Mouse (Mus musculus): ENCODE results near the gene Galt. TPM values are rescaled to one million over a fixed set of nuclear protein-coding genes. Genes with fewer than 3 reads are reported as not detected.

The Galt gene
- polyA plus RNA-seq, 1 experiment from 2014 or later, result 40.4 TPM

- Histone ChIP-seq H3K4me3 (no peak overlapping the region), H3K27me3 (no peaks in the 10 kb centered on the region), H3K27ac (no peak overlapping the region), H3K9me3 (peaks cover 13% of the 10 kb centered on the region), H3K4me2 (replicated peaks) (no peak overlapping the region), H3K9ac (no peak overlapping the region), H3K36me3 (no peaks in the 10 kb centered on the region), H3K4me1 (peaks cover 5% of the 10 kb centered on the region)
- 61% methylated on average over 1 of the region's 1 CpGs for WGBS
- no peak for ATAC-seq (ENCODE audit: insufficient number of reproducible peaks, insufficient read depth, low FRiP score, low TSS enrichment)
These were observed 10.0 kb upstream of the Galt start for GRCm38 (mm10) chr4:41745021-41745420.

DNA sequence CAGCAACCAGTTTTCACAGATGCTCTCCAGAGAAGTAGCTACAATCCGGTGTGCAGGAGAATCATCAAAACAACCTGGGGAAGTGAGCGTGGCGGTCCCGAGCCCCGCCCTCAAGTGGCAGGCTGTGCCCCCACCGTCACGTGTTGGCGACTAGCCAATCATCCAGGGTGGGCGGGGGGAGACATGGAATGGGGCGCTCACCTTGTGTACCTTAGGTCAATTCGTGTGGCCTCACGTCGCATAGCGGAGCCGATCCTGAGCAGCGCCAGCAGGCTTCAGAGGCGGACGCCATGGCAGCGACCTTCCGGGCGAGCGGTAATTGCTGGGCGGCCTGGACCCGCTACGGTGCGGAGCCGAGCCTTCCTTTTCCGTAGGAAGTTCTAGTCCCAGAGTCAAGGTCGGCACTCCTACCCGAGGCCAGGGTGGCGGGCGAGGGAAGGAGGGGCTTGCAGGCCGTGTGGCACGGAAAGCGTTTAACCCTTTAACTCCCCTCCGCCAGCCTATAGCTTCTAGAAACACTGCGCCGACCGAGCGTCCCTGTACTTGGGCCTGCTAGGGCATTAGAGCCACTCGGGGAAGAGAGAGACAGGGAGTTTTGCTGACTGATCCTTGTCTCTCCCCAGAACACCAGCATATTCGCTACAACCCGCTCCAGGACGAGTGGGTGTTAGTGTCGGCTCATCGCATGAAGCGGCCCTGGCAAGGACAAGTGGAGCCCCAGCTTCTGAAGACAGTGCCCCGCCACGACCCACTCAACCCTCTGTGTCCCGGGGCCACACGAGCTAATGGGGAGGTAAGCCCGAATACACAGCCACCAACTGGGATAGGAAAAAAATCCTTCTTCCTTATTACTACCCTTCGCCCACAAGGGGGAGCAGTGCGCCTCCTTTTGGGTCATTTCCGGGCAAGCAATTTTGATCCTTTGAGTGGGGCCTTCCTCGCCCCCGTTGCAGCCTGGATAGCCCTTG lies 594 bp downstream of the Galt start, which contains the start of gene Sigmar1:
Gene Sigmar1, minus strand, starts transcription at position 820 of the 968 bp plus-strand sequence.
- H3K36me3 ChIP-seq, result peaks cover 8% of the 10 kb centered on the region; the same call in 1 of the 2 replicates
- WGBS, result 0% methylated on average over 55 of the region's 57 CpGs
- peak; percentile 37 for ATAC-seq (ENCODE audit: insufficient number of reproducible peaks, insufficient read depth, low FRiP score, low TSS enrichment)

DNA sequence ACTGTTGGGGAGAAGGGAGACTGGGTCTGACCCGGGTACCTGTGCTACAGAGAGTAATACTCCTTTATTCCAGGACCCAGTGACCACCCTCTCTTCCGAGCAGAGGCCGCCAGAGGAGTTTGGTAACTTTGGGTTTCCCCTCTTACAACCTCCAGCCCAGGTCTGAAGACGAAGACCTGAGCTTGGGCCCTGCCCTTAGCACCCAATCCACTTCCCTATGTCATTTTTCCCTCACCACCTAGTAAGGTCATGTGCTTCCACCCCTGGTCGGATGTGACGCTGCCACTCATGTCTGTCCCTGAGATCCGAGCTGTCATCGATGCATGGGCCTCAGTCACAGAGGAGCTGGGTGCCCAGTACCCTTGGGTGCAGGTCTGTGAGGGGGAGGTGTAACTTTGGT lies 1.4 kb downstream of the Galt start:
- Histone ChIP-seq H3K4me3 (peak overlapping the region; percentile 63), H3K9me3 (no peaks in the 10 kb centered on the region), H3K27ac (no peak overlapping the region), H3K36me3 (peaks cover 8% of the 10 kb centered on the region; the same call in 1 of the 2 replicates), H3K9ac (peak overlapping the region; percentile 24), H3K4me1 (peaks cover 23% of the 10 kb centered on the region), H3K4me2 (replicated peaks) (peak overlapping the region; percentile 78), H3K27me3 (no peaks in the 10 kb centered on the region)
- 74% methylated on average over 8 of the region's 8 CpGs for WGBS
- no peak for ATAC-seq (ENCODE audit: insufficient number of reproducible peaks, insufficient read depth, low FRiP score, low TSS enrichment)

More for the DNA sequence above, 594 bp downstream of the Galt start, which contains the start of gene Sigmar1:
- H3K27ac ChIP-seq, result peak within 1 kb of the TSS; percentile 81
- H3K9ac ChIP-seq, result peak within 1 kb of the TSS; percentile 73
- H3K4me2 ChIP-seq (replicated peaks), result peak within 1 kb of the TSS; percentile 78
- H3K9me3 ChIP-seq, result no peaks in the 10 kb centered on the region
- peaks cover 14% of the 10 kb centered on the region for H3K4me1 ChIP-seq
- peak within 1 kb of the TSS; percentile 63 for H3K4me3 ChIP-seq
- H3K27me3 ChIP-seq, result no peaks in the 10 kb centered on the region

- Histone ChIP-seq H3K27ac (no peak overlapping the region), H3K36me3 (peaks cover 8% of the 10 kb centered on the region; the same call in 1 of the 2 replicates), H3K4me1 (peaks cover 31% of the 10 kb centered on the region), H3K9me3 (no peaks in the 10 kb centered on the region), H3K27me3 (no peaks in the 10 kb centered on the region), H3K4me2 (replicated peaks) (no peak overlapping the region), H3K4me3 (no peak overlapping the region), H3K9ac (no peak overlapping the region)
- 93% methylated on average over 13 of the region's 13 CpGs for WGBS
- no peak for ATAC-seq (ENCODE audit: insufficient number of reproducible peaks, insufficient read depth, low FRiP score, low TSS enrichment)
These were observed 2.3 kb downstream of the Galt start for GRCm38 (mm10) chr4:41757321-41757720.

DNA sequence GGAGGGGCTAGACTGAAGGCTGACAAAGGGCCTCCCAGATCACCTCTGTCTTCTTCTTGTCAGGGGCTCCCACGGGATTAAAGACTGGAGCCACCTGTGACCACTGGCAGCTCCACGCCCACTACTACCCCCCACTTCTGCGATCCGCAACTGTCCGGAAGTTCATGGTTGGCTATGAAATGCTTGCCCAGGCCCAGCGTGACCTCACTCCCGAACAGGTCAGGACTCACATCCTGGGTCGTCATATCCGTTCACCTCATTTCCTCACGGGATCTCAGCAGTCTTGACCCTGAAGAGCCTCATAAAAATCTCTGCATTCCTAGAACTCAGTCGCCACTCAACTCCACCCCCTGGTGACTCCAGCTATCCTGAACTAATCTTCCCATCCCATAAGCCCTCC lies 3.0 kb downstream of the Galt start:
- Histone ChIP-seq H3K4me1 (peaks cover 37% of the 10 kb centered on the region), H3K36me3 (peaks cover 8% of the 10 kb centered on the region; the same call in 1 of the 2 replicates), H3K9ac (no peak overlapping the region), H3K4me3 (no peak overlapping the region), H3K27me3 (no peaks in the 10 kb centered on the region), H3K27ac (no peak overlapping the region), H3K9me3 (no peaks in the 10 kb centered on the region), H3K4me2 (replicated peaks) (no peak overlapping the region)
- no peak for ATAC-seq (ENCODE audit: insufficient number of reproducible peaks, insufficient read depth, low FRiP score, low TSS enrichment)
- 84% methylated on average over 11 of the region's 11 CpGs for WGBS

- Histone ChIP-seq H3K4me2 (replicated peaks) (no peak overlapping the region), H3K4me3 (no peak overlapping the region), H3K4me1 (peaks cover 37% of the 10 kb centered on the region), H3K27ac (no peak overlapping the region), H3K27me3 (no peaks in the 10 kb centered on the region), H3K9me3 (no peaks in the 10 kb centered on the region), H3K9ac (no peak overlapping the region), H3K36me3 (peaks cover 8% of the 10 kb centered on the region; the same call in 1 of the 2 replicates)
- WGBS, result 90% methylated on average over 4 of the region's 4 CpGs
- no peak for ATAC-seq (ENCODE audit: insufficient number of reproducible peaks, insufficient read depth, low FRiP score, low TSS enrichment)
These were observed 3.7 kb downstream of the Galt start for GRCm38 (mm10) chr4:41758701-41759100.

DNA sequence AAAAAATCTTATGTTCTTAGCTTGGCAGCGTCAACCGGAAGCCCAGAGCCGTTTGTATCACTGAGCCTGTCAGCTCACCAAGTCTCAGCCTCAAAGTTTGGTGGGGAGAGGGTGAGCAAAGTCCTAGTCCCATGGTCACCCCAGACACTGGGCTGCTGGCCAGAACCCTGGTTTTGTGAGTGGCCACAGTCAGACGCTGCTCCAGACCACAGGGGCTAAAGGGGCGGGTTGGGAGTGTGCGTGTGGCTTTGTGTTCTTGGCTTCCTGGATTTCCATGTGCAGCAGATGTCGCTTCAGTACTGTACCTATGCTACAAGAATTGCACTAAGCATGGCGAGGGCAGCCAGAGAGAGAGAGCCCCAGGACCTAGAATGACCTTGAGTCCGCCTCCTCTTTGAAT lies 4.2 kb downstream of the Galt start:
- Histone ChIP-seq H3K9me3 (no peaks in the 10 kb centered on the region), H3K4me3 (no peak overlapping the region), H3K4me1 (peaks cover 37% of the 10 kb centered on the region), H3K9ac (no peak overlapping the region), H3K36me3 (peaks cover 8% of the 10 kb centered on the region; the same call in 1 of the 2 replicates), H3K27me3 (no peaks in the 10 kb centered on the region), H3K27ac (0 out of 2 replicates have a peak overlapping the region, but pooled peaks have one; percentile 98), H3K4me2 (replicated peaks) (no peak overlapping the region)
- WGBS, result 85% methylated on average over 9 of the region's 9 CpGs
- ATAC-seq (ENCODE audit: insufficient number of reproducible peaks, insufficient read depth, low FRiP score, low TSS enrichment), result no peak

GRCm38 (mm10) chr4:41759656-41760287 lies 4.7 kb downstream of the Galt start:
- WGBS, result 28% methylated on average over 6 of the region's 6 CpGs
- Histone ChIP-seq H3K9me3 (no peaks in the 10 kb centered on the region), H3K27ac (peak overlapping the region; percentile 98), H3K4me1 (peaks cover 34% of the 10 kb centered on the region), H3K27me3 (no peaks in the 10 kb centered on the region), H3K4me3 (peak overlapping the region; percentile 60), H3K9ac (peak overlapping the region; percentile 68), H3K36me3 (peaks cover 8% of the 10 kb centered on the region; the same call in 1 of the 2 replicates), H3K4me2 (replicated peaks) (peak overlapping the region; percentile 85)
- ATAC-seq (ENCODE audit: insufficient number of reproducible peaks, insufficient read depth, low FRiP score, low TSS enrichment), result no peak

GRCm38 (mm10) chr4:41760288-41760721 lies 5.3 kb downstream of the Galt start:
- H3K9ac ChIP-seq, result peak overlapping the region; percentile 68
- H3K4me2 ChIP-seq (replicated peaks), result peak overlapping the region; percentile 85
- peak overlapping the region; percentile 60 for H3K4me3 ChIP-seq
- H3K27ac ChIP-seq, result peak overlapping the region; percentile 98
- no peaks in the 10 kb centered on the region for H3K9me3 ChIP-seq
- ATAC-seq (ENCODE audit: insufficient number of reproducible peaks, insufficient read depth, low FRiP score, low TSS enrichment), result peak; percentile 87
- H3K4me1 ChIP-seq, result peaks cover 32% of the 10 kb centered on the region
- WGBS, result under 1% methylated on average over 15 of the region's 15 CpGs
- no peaks in the 10 kb centered on the region for H3K27me3 ChIP-seq
- H3K36me3 ChIP-seq, result peaks cover 8% of the 10 kb centered on the region; the same call in 1 of the 2 replicates

DNA sequence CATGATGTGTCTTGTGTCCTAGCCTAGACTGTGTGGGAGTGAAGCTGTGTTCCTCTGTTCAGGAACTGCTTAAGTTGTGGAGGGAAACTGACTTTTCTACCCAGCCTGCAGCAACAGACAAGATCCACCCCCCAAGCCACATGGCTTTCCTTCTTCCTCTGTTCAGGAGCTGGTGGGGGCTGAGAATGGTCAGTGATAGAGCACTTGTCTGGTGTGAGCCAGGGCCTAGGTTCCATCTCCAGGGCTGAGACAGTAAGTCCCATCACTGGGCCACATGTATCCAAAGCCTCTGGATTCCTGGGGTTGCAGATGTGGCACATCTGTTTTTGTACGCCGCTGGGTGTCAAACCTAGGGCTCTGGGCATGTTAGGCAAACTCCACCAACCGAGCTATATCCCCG lies 5.9 kb downstream of the Galt start:
- no peaks in the 10 kb centered on the region for H3K9me3 ChIP-seq
- H3K27ac ChIP-seq, result peak overlapping the region; percentile 98
- peak overlapping the region; percentile 68 for H3K9ac ChIP-seq
- peaks cover 12% of the 10 kb centered on the region for H3K36me3 ChIP-seq
- H3K27me3 ChIP-seq, result no peaks in the 10 kb centered on the region
- WGBS, result 53% methylated on average over 4 of the region's 4 CpGs
- H3K4me1 ChIP-seq, result peaks cover 32% of the 10 kb centered on the region
- peak overlapping the region; percentile 85 for H3K4me2 ChIP-seq (replicated peaks)
- no peak for ATAC-seq (ENCODE audit: insufficient number of reproducible peaks, insufficient read depth, low FRiP score, low TSS enrichment)
- peak overlapping the region; percentile 60 for H3K4me3 ChIP-seq

DNA sequence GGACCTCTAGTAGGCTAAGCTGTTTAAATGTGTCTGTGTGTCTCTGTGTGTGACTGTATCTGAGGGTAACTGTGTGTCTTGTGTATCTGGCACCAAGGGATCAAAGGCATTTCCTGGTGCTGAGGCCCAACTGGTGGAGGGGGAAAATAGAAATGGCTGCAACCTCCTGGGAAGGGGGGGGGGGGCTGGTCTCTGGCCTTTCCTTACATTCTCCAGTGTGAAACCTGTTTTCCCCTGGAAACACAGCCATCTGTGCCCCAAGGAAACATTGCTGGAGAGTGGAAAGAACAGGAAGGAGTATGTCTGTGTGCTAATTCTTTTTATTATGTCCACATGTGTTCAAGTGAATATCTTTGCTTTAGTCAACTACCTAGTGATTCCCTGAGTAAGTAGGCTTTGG lies 6.7 kb downstream of the Galt start:
- H3K9ac ChIP-seq, result peak overlapping the region; percentile 68

More for the DNA sequence above, 6.7 kb downstream of the Galt start:
- Histone ChIP-seq H3K36me3 (peaks cover 18% of the 10 kb centered on the region), H3K4me2 (replicated peaks) (peak overlapping the region; percentile 85), H3K4me1 (peaks cover 30% of the 10 kb centered on the region), H3K9me3 (no peaks in the 10 kb centered on the region), H3K4me3 (peak overlapping the region; percentile 60), H3K27me3 (no peaks in the 10 kb centered on the region), H3K27ac (peak overlapping the region; percentile 98)
- ATAC-seq (ENCODE audit: insufficient number of reproducible peaks, insufficient read depth, low FRiP score, low TSS enrichment), result no peak
